Mouse (Mus musculus) hindbrain, embryonic 11.5 days (tissue): ENCODE data around the gene Gdf15. TPM values are rescaled to one million over a fixed set of nuclear protein-coding genes. Genes with fewer than 3 reads are reported as not detected.
"Not testable (repeated sequence)": the region's sequence is repeated elsewhere in the genome, so short reads cannot be mapped to it uniquely, and the experiment has no call there.

ENCODE experiments used
- ATAC-seq: fragments of 200-750 bp; cut with Nextera tagmentation; 2 replicates; pipeline ENCODE4 v1.8.0; 2017; ENCODE audit warnings: mild to moderate bottlenecking, moderate TSS enrichment, moderate library complexity; ENCODE audit not compliant: low FRiP score
- DNase-seq: peaks from one replicate; pipeline ENCODE4 v3.0.0-alpha.2; 2015; ENCODE audit warnings: low spot score
- H3K27ac ChIP-seq: fragments of 300-500 bp; sonication (generic); 2 replicates; pipeline ENCODE4 v1.5.1; 2014; ENCODE audit warnings: mild to moderate bottlenecking, low read depth, low read length
- H3K27me3 ChIP-seq: fragments of 300-500 bp; sonication (generic); 2 replicates; pipeline ENCODE4 v1.6.1; 2014; ENCODE audit warnings: mild to moderate bottlenecking, low read length, moderate library complexity, mixed read lengths; ENCODE audit not compliant: control insufficient read depth, insufficient read depth
- H3K36me3 ChIP-seq: fragments of 300-500 bp; sonication (generic); 2 replicates; pipeline ENCODE4 v1.6.1; 2014; ENCODE audit warnings: mild to moderate bottlenecking, low read length, moderate library complexity, mixed read lengths; ENCODE audit not compliant: control insufficient read depth, insufficient read depth
- H3K4me1 ChIP-seq: fragments of 300-500 bp; sonication (generic); replicated peaks from 2 replicates; pipeline ENCODE4 v1.6.1; 2014; ENCODE audit warnings: low read length, mixed read lengths; ENCODE audit not compliant: control insufficient read depth, insufficient read depth
- H3K4me2 ChIP-seq: fragments of 300-500 bp; sonication (generic); replicated peaks from 2 replicates; pipeline ENCODE4 v1.6.1; 2014; ENCODE audit warnings: mild to moderate bottlenecking, low read depth, low read length
- H3K4me3 ChIP-seq: fragments of 300-500 bp; sonication (generic); 2 replicates; pipeline ENCODE4 v1.5.1; 2014; ENCODE audit warnings: low read depth, low read length
- H3K9ac ChIP-seq: fragments of 300-500 bp; sonication (generic); 2 replicates; pipeline ENCODE4 v1.6.1; 2014; ENCODE audit warnings: low read depth, low read length
- H3K9me3 ChIP-seq: fragments of 300-500 bp; sonication (generic); 2 replicates; pipeline ENCODE4 v1.6.1; 2016; ENCODE audit warnings: low read length; ENCODE audit not compliant: control insufficient read depth
- WGBS: fragments of 180-500 bp; shearing (Covaris S2); extraction: QIAGEN DNeasy Blood & Tissue Kit; methylation state at CpG from one replicate; pipeline ENCODE4 v1.1.7; 2014; 5-methylcytosine and 5-hydroxymethylcytosine counted together
- polyA plus RNA-seq: library from polyadenylated mRNA; unstranded; fragments of >200 nt; fragmentation: Nextera tagmentation; extraction: Ambion mirVana; gene quantifications from 2 replicates; pipeline ENCODE4 v1.2.1, GENCODE M21; 2014

Gdf15 gene
- polyA plus RNA-seq, 1 experiment from 2014 or later, result not detected

DNA sequence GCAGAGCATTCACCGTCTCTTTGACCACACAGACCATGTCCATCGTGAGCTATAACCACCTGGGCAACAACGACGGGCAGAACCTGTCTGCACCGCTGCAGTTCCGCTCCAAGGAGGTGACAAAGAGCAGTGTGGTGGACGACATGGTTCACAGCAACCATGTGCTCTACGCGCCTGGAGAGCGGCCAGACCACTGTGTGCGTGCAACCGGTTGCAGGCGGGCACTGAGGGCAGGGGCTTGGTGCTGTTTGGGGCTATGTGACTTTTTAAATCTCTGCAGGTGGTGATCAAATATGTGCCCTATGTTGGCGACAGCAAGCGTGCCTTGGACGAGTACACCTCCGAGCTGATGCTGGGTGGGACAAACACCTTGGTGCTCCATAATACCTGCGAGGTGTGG is 36.0 kb downstream of the Gdf15 start:
- Histone ChIP-seq H3K4me1 (peaks cover 37% of the 10 kb centered on the region), H3K27me3 (peaks cover 10% of the 10 kb centered on the region; the same call in 1 of the 2 replicates), H3K36me3 (0 out of 2 replicates have a peak, but pooled peaks cover 2% of the 10 kb centered on the region), H3K9ac (no peak overlapping the region), H3K27ac (no peak overlapping the region), H3K4me3 (no peak overlapping the region), H3K4me2 (no peak overlapping the region), H3K9me3 (no peaks in the 10 kb centered on the region)
- WGBS, result 97% methylated on average over 18 of the region's 18 CpGs
- ATAC-seq, result no peak
- no peak for DNase-seq

DNA sequence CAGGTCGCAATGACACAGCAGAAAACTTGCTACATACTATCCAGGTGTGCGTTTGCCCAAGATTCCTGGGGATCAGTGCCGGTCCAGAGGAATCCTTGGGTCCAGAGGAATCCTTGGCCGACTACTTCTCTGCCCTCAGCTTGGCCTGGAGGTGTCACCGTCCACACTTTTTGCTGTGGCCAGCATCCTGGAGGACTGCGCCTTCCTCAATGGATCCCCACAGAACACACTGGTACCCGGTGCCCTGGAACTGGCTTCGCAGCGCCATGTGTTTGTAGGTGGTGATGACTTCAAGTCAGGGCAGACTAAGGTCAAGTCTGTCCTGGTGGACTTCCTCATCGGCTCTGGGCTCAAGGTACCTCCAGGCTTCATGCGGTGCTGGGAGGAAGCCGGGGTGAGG is 36.4 kb downstream of the Gdf15 start:
- Histone ChIP-seq H3K27me3 (peaks cover 10% of the 10 kb centered on the region; the same call in 1 of the 2 replicates), H3K36me3 (0 out of 2 replicates have a peak, but pooled peaks cover 2% of the 10 kb centered on the region), H3K4me3 (no peak overlapping the region), H3K9me3 (no peaks in the 10 kb centered on the region), H3K9ac (no peak overlapping the region), H3K4me2 (peak overlapping the region; percentile 99; the same call in 1 of the 2 replicates), H3K4me1 (peaks cover 36% of the 10 kb centered on the region), H3K27ac (no peak overlapping the region)
- ATAC-seq (no peak), DNase-seq (no peak)
- WGBS, result 92% methylated on average over 12 of the region's 12 CpGs

DNA sequence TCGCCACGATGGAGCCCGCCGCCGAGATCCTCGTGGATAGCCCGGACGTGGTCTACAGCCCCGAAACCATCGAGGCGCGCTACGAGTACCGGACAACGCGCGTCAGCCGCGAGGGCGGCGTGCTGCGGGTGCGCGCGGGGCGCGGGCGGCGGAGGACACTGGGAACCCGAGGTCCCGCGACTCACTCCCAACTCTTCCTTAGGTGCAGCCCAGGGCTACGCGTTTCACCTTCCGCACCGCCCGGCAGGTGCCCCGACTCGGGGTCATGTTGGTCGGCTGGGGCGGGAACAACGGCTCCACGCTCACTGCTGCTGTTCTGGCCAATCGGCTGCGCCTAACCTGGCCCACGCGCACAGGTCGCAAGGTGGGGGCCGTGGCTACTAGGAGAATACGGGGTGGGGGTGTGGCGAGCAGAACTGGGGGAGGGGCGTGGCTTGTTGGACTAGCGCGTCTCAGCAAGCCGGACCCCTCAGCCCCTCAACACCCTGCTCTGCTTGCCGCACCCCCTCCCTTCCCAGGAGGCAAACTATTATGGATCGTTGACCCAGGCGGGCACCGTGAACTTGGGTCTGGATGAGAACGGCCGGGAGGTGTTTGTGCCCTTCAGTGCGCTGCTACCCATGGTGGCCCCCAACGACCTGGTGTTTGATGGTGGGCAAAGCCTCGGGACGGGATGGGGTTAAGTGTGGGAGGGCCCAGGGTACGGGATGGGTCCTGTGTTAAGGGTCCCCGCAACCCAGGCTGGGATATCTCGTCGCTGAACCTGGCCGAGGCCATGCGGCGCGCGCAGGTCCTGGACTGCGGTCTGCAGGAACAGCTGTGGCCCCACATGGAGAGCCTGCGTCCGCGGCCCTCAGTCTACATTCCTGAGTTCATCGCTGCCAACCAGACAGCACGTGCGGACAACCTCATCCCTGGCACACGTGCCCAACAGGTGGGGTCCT is 37.4 kb downstream of the Gdf15 start:
- Histone ChIP-seq H3K4me3 (peak overlapping the region; percentile 48), H3K9me3 (no peaks in the 10 kb centered on the region), H3K27me3 (peaks cover 10% of the 10 kb centered on the region; the same call in 1 of the 2 replicates), H3K4me2 (peak overlapping the region; percentile 99), H3K9ac (peak overlapping the region; percentile 64), H3K27ac (peak overlapping the region; percentile 71; the same call in 1 of the 2 replicates), H3K4me1 (peaks cover 27% of the 10 kb centered on the region), H3K36me3 (0 out of 2 replicates have a peak, but pooled peaks cover 2% of the 10 kb centered on the region)
- WGBS, result 9% methylated on average over 82 of the region's 82 CpGs
- ATAC-seq (peak; percentile 23), DNase-seq (peak; percentile 56)

- ATAC-seq, result peak; percentile 78
- Histone ChIP-seq H3K9ac (peak within 1 kb of the TSS; percentile 64), H3K4me2 (peak within 1 kb of the TSS; percentile 99), H3K4me1 (peaks cover 22% of the 10 kb centered on the region), H3K4me3 (peak within 1 kb of the TSS; percentile 48), H3K27ac (peak within 1 kb of the TSS; percentile 71), H3K27me3 (peaks cover 8% of the 10 kb centered on the region; the same call in 1 of the 2 replicates), H3K9me3 (no peaks in the 10 kb centered on the region), H3K36me3 (0 out of 2 replicates have a peak, but pooled peaks cover 2% of the 10 kb centered on the region)
- peak; percentile 95 for DNase-seq
- under 1% methylated on average over 37 of the region's 40 CpGs for WGBS
Observed at GRCm38 (mm10) chr8:70593961-70594609, 38.2 kb downstream of the Gdf15 start, which contains the start of gene Isyna1. Gene Isyna1 (plus strand): TSS chr8:70594373.

GRCm38 (mm10) chr8:70593173-70593572 is 39.1 kb downstream of the Gdf15 start:
- 47% methylated on average over 8 of the region's 8 CpGs for WGBS
- DNase-seq (no peak), ATAC-seq (no peak)
- Histone ChIP-seq H3K27ac (no peak overlapping the region), H3K36me3 (0 out of 2 replicates have a peak, but pooled peaks cover 2% of the 10 kb centered on the region), H3K9ac (no peak overlapping the region), H3K4me3 (no peak overlapping the region), H3K27me3 (peaks cover 8% of the 10 kb centered on the region; the same call in 1 of the 2 replicates), H3K4me1 (peaks cover 14% of the 10 kb centered on the region), H3K4me2 (no peak overlapping the region), H3K9me3 (no peaks in the 10 kb centered on the region)

DNA sequence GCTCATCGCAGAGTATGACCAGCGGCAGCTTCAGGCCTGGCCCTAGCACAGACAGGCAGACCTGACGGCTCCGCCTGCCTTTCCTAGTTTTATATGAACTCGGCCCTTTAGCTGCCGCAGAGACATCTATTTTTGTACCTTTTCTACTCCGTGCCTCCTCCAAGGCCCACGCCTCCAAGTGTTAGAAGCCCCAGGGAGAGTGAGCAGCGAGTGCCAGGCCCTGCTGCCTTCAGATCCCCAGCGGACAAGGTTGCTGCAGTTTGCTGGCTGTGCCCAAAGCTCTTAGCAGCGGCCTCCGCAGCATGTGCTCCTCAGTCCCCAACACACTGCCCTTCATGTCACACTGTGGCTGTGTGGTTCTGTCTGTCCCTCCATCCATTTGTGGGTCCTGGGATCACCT is 40.7 kb downstream of the Gdf15 start:
- WGBS, result 89% methylated on average over 12 of the region's 12 CpGs
- no peak for DNase-seq
- Histone ChIP-seq H3K36me3 (no peaks in the 10 kb centered on the region), H3K9me3 (no peaks in the 10 kb centered on the region), H3K4me3 (no peak overlapping the region), H3K9ac (no peak overlapping the region), H3K4me2 (no peak overlapping the region), H3K27ac (no peak overlapping the region), H3K27me3 (peaks cover 2% of the 10 kb centered on the region; the same call in 1 of the 2 replicates), H3K4me1 (peaks cover 7% of the 10 kb centered on the region)
- ATAC-seq, result no peak

GRCm38 (mm10) chr8:70587955-70588354 is 44.3 kb downstream of the Gdf15 start:
- 94% methylated on average over 4 of the region's 4 CpGs for WGBS

DNA sequence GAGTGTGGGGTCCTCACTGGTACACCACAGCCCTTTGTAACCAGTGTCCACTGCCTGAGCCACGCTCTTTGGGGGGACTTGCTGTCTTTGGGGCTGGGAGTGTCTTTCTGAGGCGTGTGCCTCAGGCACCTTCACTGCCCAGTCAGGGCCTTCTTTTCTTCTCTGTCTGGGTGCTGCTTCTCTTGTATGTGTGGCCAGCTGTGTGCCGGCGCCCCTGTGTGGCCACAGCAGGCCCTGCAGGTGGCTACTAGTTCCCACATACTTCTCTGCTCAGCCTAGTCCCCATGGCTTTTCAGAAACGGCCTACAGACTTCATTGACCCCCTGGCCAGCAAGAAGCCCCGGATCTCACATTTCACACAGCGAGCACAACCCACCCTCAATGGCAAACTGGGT is 47.0 kb downstream of the Gdf15 start:
- Histone ChIP-seq H3K4me2 (no peak overlapping the region), H3K9me3 (no peaks in the 10 kb centered on the region), H3K27ac (no peak overlapping the region), H3K27me3 (no peaks in the 10 kb centered on the region), H3K4me1 (no peaks in the 10 kb centered on the region), H3K36me3 (peaks cover 10% of the 10 kb centered on the region), H3K9ac (no peak overlapping the region), H3K4me3 (no peak overlapping the region)
- DNase-seq (peak; percentile 65), ATAC-seq (peak; percentile 58; the same call in 1 of the 2 replicates)
- 47% methylated on average over 7 of the region's 7 CpGs for WGBS

More at GRCm38 (mm10) chr8:70587955-70588354, 44.3 kb downstream of the Gdf15 start:
- not testable (repeated sequence) for H3K4me3 ChIP-seq, H3K36me3 ChIP-seq, H3K9ac ChIP-seq, H3K4me1 ChIP-seq, H3K9me3 ChIP-seq, H3K27ac ChIP-seq, H3K27me3 ChIP-seq, H3K4me2 ChIP-seq, ATAC-seq, DNase-seq
